Mouse (Mus musculus) intestine, embryonic 16.5 days (tissue): ENCODE measurements around the gene Stx19. TPM values are rescaled to one million over a fixed set of nuclear protein-coding genes. Genes with fewer than 3 reads are reported as not detected.

Source experiments
- ATAC-seq: fragments of 200-750 bp; cut with Nextera tagmentation; 2 replicates; pipeline ENCODE4 v1.8.0; 2017; ENCODE audit warnings: moderate TSS enrichment, moderate library complexity
- H3K27ac ChIP-seq: fragments of 300-500 bp; sonication (generic); 2 replicates; pipeline ENCODE4 v1.5.1; 2014; ENCODE audit warnings: mild to moderate bottlenecking, low read length
- H3K27me3 ChIP-seq: fragments of 300-500 bp; sonication (generic); replicated peaks from 2 replicates; pipeline ENCODE4 v1.6.1; 2014; ENCODE audit warnings: low read length, control low read depth, mixed read lengths; ENCODE audit not compliant: control insufficient read depth, insufficient read depth
- H3K36me3 ChIP-seq: fragments of 300-500 bp; sonication (generic); 2 replicates; pipeline ENCODE4 v1.6.1; 2014; ENCODE audit warnings: low read length, control low read depth; ENCODE audit not compliant: control insufficient read depth, insufficient read depth
- H3K4me1 ChIP-seq: fragments of 300-500 bp; sonication (generic); 2 replicates; pipeline ENCODE4 v1.6.1; 2014; ENCODE audit warnings: low read length, control low read depth, mixed read lengths; ENCODE audit not compliant: control insufficient read depth, insufficient read depth
- H3K4me2 ChIP-seq: fragments of 300-500 bp; sonication (generic); 2 replicates; pipeline ENCODE4 v1.6.1; 2014; ENCODE audit warnings: low read depth, low read length, control low read depth
- H3K4me3 ChIP-seq: fragments of 300-500 bp; sonication (generic); 2 replicates; pipeline ENCODE4 v1.5.1; 2014; ENCODE audit warnings: mild to moderate bottlenecking, low read length
- H3K9ac ChIP-seq: fragments of 300-500 bp; sonication (generic); 2 replicates; pipeline ENCODE4 v1.6.1; 2014; ENCODE audit warnings: low read depth, low read length
- H3K9me3 ChIP-seq: fragments of 300-500 bp; sonication (generic); 2 replicates; pipeline ENCODE4 v1.6.1; 2016; ENCODE audit warnings: low read length, control low read depth; ENCODE audit not compliant: control insufficient read depth
- WGBS: fragments of 180-500 bp; shearing (Covaris S2); extraction: QIAGEN DNeasy Blood & Tissue Kit; methylation state at CpG from one replicate; pipeline ENCODE4 v1.1.7; 2014; 5-methylcytosine and 5-hydroxymethylcytosine counted together
- polyA plus RNA-seq: library from polyadenylated mRNA; unstranded; fragments of >200 nt; fragmentation: Nextera tagmentation; extraction: Ambion mirVana; gene quantifications from 2 replicates; pipeline ENCODE4 v1.2.1, GENCODE M21; 2015

Stx19 gene
- polyA plus RNA-seq, 1 experiment from 2014 or later: 0.45 TPM

DNA sequence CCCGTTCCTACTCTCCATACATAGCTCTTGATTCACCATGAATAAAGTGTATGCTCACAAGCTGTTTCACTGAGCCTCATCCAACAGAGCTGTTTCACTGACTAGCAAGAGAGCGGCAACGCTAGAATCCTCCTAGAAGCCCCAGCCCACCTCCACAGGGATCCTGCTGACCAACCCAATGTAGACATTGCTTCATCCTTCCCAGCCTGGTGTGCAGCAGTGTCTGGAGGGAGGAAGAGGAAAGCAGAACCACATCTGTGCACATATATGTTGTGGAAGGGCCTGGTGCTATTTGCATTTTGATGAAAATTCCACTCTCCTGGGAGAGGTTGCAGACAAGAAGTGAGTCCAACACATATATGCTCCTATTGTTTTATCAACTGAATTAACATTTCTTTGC is 9.9 kb upstream of the Stx19 start:
- Histone ChIP-seq H3K27ac (no peak overlapping the region), H3K36me3 (no peaks in the 10 kb centered on the region), H3K9ac (no peak overlapping the region), H3K9me3 (no peaks in the 10 kb centered on the region), H3K4me2 (no peak overlapping the region), H3K27me3 (no peaks in the 10 kb centered on the region), H3K4me1 (peaks cover 5% of the 10 kb centered on the region; the same call in 1 of the 2 replicates), H3K4me3 (no peak overlapping the region)
- 94% methylated on average over 3 of the region's 3 CpGs for WGBS
- ATAC-seq: no peak

DNA sequence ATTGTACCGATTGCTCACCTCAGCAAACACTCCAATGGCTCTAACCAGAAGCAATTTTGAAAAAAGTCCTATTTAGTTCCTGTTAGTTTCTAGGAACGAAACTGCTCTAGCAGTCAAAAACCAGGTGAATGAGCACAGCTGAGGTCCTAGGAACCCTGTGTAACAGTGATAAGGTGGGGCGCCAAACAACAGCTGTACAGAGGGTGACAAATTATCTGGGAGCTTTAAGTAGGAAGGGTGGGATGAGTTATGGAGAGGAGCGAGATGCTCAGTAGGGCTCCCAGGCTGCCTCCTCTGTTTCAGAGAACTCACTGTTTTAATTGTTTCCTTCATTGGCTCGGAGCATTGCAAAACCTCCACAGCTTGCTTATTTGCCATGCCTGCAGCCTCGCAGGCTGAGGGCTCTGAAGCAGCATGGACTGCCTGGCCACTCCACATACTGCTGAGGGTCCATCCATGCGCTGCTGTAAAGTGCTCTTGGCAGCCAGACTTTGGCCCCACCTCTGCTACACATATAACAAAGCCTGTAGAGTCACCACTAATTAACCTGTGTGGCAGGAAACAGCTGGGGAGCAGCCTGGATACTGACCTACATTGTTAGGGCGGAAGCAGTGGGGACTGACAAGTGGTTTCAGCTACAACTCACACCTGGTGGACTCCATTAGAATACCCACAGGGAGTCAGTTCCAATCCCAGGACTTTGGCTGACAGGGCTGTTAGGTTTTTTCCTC is 7.1 kb upstream of the Stx19 start:
- H3K9me3 ChIP-seq: no peaks in the 10 kb centered on the region
- no peak overlapping the region for H3K4me2 ChIP-seq
- H3K4me1 ChIP-seq: peaks cover 5% of the 10 kb centered on the region; the same call in 1 of the 2 replicates
- 57% methylated on average over 8 of the region's 8 CpGs for WGBS
- peak; percentile 94 for ATAC-seq
- no peaks in the 10 kb centered on the region for H3K36me3 ChIP-seq
- H3K4me3 ChIP-seq: no peak overlapping the region
- H3K27ac ChIP-seq: peak overlapping the region; percentile 33; the same call in 1 of the 2 replicates
- no peak overlapping the region for H3K9ac ChIP-seq
- H3K27me3 ChIP-seq: no peaks in the 10 kb centered on the region

DNA sequence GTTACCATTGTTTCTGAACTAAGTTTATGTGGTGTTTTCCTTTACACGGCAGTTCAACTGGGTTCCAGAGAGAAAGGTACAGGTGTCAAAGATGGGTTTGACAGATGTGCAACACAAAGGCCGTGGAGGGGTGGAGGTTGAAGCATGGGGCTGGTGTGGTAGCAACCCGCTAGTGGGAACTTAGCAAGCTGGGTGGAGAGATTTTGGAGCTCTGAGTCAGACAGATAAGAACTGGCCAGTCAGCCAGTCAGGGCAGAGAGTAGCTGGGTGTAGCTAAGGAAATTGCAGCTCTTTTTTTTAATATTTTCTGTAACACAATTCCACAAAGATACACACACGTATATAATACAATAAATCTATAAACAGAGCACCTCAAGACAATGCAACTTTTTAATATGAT is 3.6 kb upstream of the Stx19 start:
- no peaks in the 10 kb centered on the region for H3K36me3 ChIP-seq
- H3K27ac ChIP-seq: no peak overlapping the region
- H3K9ac ChIP-seq: no peak overlapping the region
- no peaks in the 10 kb centered on the region for H3K27me3 ChIP-seq
- no peak overlapping the region for H3K4me3 ChIP-seq
- H3K4me1 ChIP-seq: peaks cover 5% of the 10 kb centered on the region; the same call in 1 of the 2 replicates
- no peak overlapping the region for H3K4me2 ChIP-seq
- no peak for ATAC-seq
- 89% methylated on average over 4 of the region's 4 CpGs for WGBS
- no peaks in the 10 kb centered on the region for H3K9me3 ChIP-seq

DNA sequence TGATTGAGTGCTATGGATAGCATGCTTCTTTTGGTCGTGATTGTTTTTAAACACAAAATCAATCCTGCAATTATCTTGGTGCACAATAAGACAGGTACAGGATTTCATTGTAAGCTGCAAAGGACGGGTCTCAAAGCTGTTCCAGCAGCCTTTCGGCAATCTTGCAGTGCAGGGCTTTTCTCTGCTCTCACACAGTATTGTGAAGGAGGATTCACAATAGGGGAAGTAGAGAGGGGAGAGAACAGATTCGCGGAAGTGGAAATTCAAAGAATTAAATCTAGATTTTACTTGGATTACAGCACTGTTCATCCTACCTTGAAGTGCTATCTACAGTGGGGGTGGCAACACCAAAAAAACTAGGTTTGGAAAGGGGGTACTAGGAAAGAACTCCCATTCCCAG is 686 bp upstream of the Stx19 start:
- Histone ChIP-seq H3K27ac (no peak overlapping the region), H3K4me2 (no peak overlapping the region), H3K9ac (no peak overlapping the region), H3K36me3 (no peaks in the 10 kb centered on the region), H3K9me3 (no peaks in the 10 kb centered on the region), H3K27me3 (no peaks in the 10 kb centered on the region), H3K4me1 (no peaks in the 10 kb centered on the region), H3K4me3 (no peak overlapping the region)
- 78% methylated on average over 5 of the region's 5 CpGs for WGBS
- ATAC-seq: no peak

DNA sequence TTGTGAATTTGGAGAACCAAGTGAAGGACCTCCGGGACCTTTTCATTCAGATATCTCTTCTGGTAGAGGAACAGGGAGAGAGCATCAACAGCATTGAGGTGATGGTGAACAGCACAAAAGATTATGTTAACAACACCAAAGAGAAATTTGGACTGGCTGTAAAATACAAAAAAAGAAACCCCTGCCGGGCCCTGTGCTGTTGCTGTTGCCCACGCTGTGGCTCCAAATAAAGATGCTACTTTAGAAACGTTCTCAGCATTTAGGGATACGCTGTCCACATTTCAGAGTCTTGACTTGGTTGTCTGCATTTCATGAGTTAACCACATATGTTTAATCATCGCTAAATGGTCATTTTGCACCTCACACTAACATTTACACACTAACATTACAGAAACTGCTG is 8.0 kb downstream of the Stx19 start:
- Histone ChIP-seq H3K4me3 (no peak overlapping the region), H3K27ac (no peak overlapping the region), H3K9ac (no peak overlapping the region), H3K4me1 (no peaks in the 10 kb centered on the region), H3K27me3 (no peaks in the 10 kb centered on the region), H3K36me3 (no peaks in the 10 kb centered on the region), H3K4me2 (no peak overlapping the region), H3K9me3 (no peaks in the 10 kb centered on the region)
- 92% methylated on average over 6 of the region's 6 CpGs for WGBS
- ATAC-seq: no peak

DNA sequence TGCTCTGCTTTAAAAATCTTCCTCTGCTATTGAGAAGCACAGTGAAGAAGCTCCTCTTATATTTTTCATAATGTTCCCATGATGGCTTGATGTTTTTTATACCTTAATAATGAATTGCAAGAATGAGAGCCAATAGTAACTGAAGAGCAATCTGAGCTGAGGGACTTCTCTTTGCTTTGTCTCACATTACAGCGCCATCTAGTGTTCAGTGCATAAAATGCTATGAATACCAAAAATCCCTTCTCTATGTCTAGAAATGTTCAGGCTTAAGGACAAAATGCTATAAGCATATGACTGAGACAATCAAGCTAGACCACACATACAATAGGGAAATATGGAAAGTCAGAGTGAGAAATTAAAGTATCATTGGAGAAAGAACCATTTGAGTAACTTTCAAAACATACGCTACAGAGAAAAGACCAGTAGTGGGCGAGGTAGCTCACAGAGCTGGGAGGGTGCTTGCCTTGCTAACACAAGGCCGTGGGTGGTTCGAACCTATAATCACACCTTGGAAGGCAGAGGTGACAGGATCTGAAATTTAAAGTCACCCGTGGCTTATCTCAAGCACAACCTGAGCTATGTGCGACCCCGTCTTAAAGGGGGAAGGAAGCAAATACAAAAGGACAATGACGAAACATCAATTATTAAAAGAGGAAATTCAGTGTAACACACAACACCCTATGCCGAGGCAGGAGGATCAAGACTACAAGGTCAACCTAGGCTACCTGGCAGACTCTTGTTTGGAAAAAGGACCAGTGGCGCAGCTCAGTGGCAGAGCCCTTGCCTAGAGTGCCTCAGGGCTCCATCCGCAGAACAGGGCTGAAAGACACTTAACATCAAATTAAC is 11.9 kb downstream of the Stx19 start:
- Histone ChIP-seq H3K9me3 (no peaks in the 10 kb centered on the region), H3K9ac (no peak overlapping the region), H3K27ac (no peak overlapping the region), H3K4me3 (no peak overlapping the region), H3K4me1 (no peaks in the 10 kb centered on the region), H3K36me3 (no peaks in the 10 kb centered on the region), H3K27me3 (no peaks in the 10 kb centered on the region), H3K4me2 (no peak overlapping the region)
- ATAC-seq: no peak
- WGBS: 75% methylated on average over 12 of the region's 12 CpGs

DNA sequence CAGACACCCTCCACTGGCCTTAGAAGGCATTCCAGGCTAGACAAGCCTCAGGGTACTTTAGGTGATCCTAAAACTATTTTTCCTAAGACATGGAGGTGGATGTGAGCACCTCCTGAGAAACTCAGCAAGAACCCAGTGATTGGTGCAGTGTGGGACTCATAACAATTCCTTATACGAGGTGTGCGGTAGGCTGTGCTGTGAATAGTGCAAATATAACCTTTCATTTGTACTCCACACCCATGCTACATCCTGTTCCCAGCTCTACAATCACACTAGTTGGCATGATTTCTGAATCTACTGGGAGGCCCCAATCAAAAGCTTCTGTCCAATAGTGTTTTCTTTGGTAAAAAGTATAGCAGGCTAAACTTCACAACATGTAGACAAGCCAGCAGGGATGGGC is 17.6 kb downstream of the Stx19 start:
- H3K4me1 ChIP-seq: no peaks in the 10 kb centered on the region
- H3K4me2 ChIP-seq: no peak overlapping the region
- no peaks in the 10 kb centered on the region for H3K9me3 ChIP-seq
- H3K4me3 ChIP-seq: no peak overlapping the region
- ATAC-seq: no peak
- H3K27me3 ChIP-seq: no peaks in the 10 kb centered on the region
- WGBS: 78% methylated on average over 2 of the region's 2 CpGs
- H3K27ac ChIP-seq: no peak overlapping the region
- no peak overlapping the region for H3K9ac ChIP-seq
- H3K36me3 ChIP-seq: no peaks in the 10 kb centered on the region

DNA sequence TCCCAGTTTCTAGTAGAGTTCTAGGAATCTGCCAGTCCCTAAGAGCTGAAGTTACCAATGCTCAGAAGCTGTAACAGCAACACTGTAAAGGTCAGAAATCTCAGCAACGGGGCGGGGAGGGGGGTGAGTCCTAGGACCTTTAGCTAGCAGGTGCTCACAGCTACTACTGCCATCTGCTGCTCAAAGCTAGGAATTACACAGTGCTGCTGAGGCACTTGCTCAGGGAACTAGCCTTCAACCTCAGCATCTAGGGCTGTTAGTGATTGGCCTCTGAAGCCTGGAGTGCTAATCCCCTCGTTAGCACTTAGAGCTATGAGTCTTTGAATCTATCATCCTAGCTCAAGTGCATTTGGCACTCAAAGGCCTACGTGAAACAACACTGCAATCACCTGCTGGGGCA is 18.0 kb downstream of the Stx19 start:
- H3K4me1 ChIP-seq: no peaks in the 10 kb centered on the region
- peak; percentile 65 for ATAC-seq
- no peaks in the 10 kb centered on the region for H3K9me3 ChIP-seq
- no peak overlapping the region for H3K4me2 ChIP-seq
- H3K4me3 ChIP-seq: no peak overlapping the region
- H3K27ac ChIP-seq: no peak overlapping the region
- H3K9ac ChIP-seq: no peak overlapping the region
- H3K36me3 ChIP-seq: no peaks in the 10 kb centered on the region
- no peaks in the 10 kb centered on the region for H3K27me3 ChIP-seq
- WGBS: 20% methylated on average over 4 of the region's 4 CpGs

DNA sequence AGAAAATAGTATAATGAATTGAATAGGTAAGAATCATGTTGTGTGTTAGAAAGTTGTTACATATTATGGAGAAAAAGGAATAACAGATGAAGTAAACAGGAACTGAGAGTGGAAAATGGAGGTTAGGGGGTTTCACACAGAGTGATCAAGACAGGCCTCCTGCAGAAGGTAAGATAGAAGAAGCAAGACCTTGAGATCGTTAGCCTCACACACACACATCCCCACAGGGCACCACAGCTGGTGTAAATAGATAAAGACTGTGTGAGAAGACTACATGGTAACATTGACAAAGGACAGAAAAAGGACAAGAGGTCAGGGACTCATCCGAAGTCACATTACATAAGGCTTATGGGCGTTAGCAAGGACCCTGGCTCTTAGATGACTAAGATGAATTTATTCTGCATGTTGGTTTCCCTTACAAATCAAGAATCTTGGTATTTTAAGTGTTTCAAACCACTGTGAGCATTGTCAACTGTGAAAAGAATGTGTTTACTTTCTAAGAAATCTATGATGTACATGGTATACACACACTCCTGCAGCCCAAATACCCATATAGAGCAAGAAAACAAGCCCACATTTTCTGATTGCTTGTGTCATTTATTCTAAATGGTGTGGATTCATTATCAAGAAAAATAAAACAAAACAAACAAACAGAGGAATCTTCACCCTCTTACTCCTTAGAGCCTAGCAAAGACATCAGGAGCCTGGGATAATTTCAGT is 19.7 kb downstream of the Stx19 start:
- Histone ChIP-seq H3K4me2 (no peak overlapping the region), H3K4me3 (no peak overlapping the region), H3K27me3 (no peaks in the 10 kb centered on the region), H3K27ac (no peak overlapping the region), H3K9me3 (no peaks in the 10 kb centered on the region), H3K9ac (no peak overlapping the region), H3K4me1 (no peaks in the 10 kb centered on the region), H3K36me3 (no peaks in the 10 kb centered on the region)
- no peak for ATAC-seq
- 47% methylated on average over 3 of the region's 3 CpGs for WGBS
